Mouse (Mus musculus) embryonic facial prominence, embryonic 14.5 days (tissue): ENCODE results near the gene A830031A19Rik. TPM values are rescaled to one million over a fixed set of nuclear protein-coding genes. Genes with fewer than 3 reads are reported as not detected.

Source experiments
- ATAC-seq: fragments of 200-750 bp; cut with Nextera tagmentation; 2 replicates; pipeline ENCODE4 v1.8.0; 2017; ENCODE audit warnings: low read depth, moderate number of reproducible peaks, moderate TSS enrichment
- DNase-seq: peaks from one replicate; pipeline ENCODE4 v3.0.0-alpha.2; 2015; ENCODE audit warnings: low spot score
- H3K27ac ChIP-seq: fragments of 300-500 bp; sonication (generic); replicated peaks from 2 replicates; pipeline ENCODE4 v1.5.1; 2014; ENCODE audit warnings: low read depth, mild to moderate bottlenecking, low read length, moderate library complexity
- H3K27me3 ChIP-seq: fragments of 300-500 bp; sonication (generic); replicated peaks from 2 replicates; pipeline ENCODE4 v1.6.1; 2014; ENCODE audit warnings: low read length; ENCODE audit not compliant: control insufficient read depth, insufficient read depth
- H3K36me3 ChIP-seq: fragments of 300-500 bp; sonication (generic); 2 replicates; pipeline ENCODE4 v1.6.1; 2014; ENCODE audit warnings: low read length, mixed read lengths; ENCODE audit not compliant: control insufficient read depth, insufficient read depth
- H3K4me1 ChIP-seq: fragments of 300-500 bp; sonication (generic); 2 replicates; pipeline ENCODE4 v1.6.1; 2014; ENCODE audit warnings: antibody characterized with exemption, low read length; ENCODE audit not compliant: control insufficient read depth, insufficient read depth
- H3K4me2 ChIP-seq: fragments of 300-500 bp; sonication (generic); 2 replicates; pipeline ENCODE4 v1.6.1; 2014; ENCODE audit warnings: low read depth, mild to moderate bottlenecking, low read length, moderate library complexity, mixed read lengths
- H3K4me3 ChIP-seq: fragments of 300-500 bp; sonication (generic); 2 replicates; pipeline ENCODE4 v1.5.1; 2014; ENCODE audit warnings: low read depth, mild to moderate bottlenecking, low read length
- H3K9ac ChIP-seq: fragments of 300-500 bp; sonication (generic); 2 replicates; pipeline ENCODE4 v1.6.1; 2014; ENCODE audit warnings: low read depth, mild to moderate bottlenecking, low read length, moderate library complexity, mixed read lengths
- H3K9me3 ChIP-seq: fragments of 300-500 bp; sonication (generic); 2 replicates; pipeline ENCODE4 v1.6.1; 2016; ENCODE audit warnings: low read length; ENCODE audit not compliant: control insufficient read depth
- WGBS: fragments of 180-500 bp; shearing (Covaris S2); extraction: QIAGEN DNeasy Blood & Tissue Kit; methylation state at CpG from one replicate; pipeline ENCODE4 v1.1.7; 2014; 5-methylcytosine and 5-hydroxymethylcytosine counted together
- polyA plus RNA-seq: library from polyadenylated mRNA; unstranded; fragments of >200 nt; fragmentation: Nextera tagmentation; extraction: Ambion mirVana; gene quantifications from 2 replicates; pipeline ENCODE4 v1.2.1, GENCODE M21; 2014

Gene A830031A19Rik
- polyA plus RNA-seq, 1 experiment from 2014 or later, result not detected

- Histone ChIP-seq H3K27ac (peak overlapping the region; percentile 48), H3K4me3 (peak overlapping the region; percentile 82), H3K4me1 (peaks cover 22% of the 10 kb centered on the region), H3K9ac (peak overlapping the region; percentile 95), H3K27me3 (no peaks in the 10 kb centered on the region), H3K4me2 (peak overlapping the region; percentile 97), H3K36me3 (peaks cover 30% of the 10 kb centered on the region), H3K9me3 (no peaks in the 10 kb centered on the region)
- DNase-seq (no peak), ATAC-seq (no peak)
- 50% methylated on average over 7 of the region's 7 CpGs for WGBS
These were observed 8.6 kb upstream of the A830031A19Rik start for GRCm38 (mm10) chr11:24083423-24083822.

GRCm38 (mm10) chr11:24083076-24083405 lies 8.2 kb upstream of the A830031A19Rik start:
- WGBS, result 33% methylated on average over 1 of the region's 1 CpGs
- Histone ChIP-seq H3K4me2 (peak overlapping the region; percentile 97), H3K36me3 (peaks cover 29% of the 10 kb centered on the region), H3K4me3 (peak overlapping the region; percentile 82), H3K27ac (peak overlapping the region; percentile 48), H3K27me3 (no peaks in the 10 kb centered on the region), H3K9ac (peak overlapping the region; percentile 95), H3K4me1 (peaks cover 22% of the 10 kb centered on the region), H3K9me3 (no peaks in the 10 kb centered on the region)
- no peak for ATAC-seq
- DNase-seq, result no peak

- DNase-seq (no peak), ATAC-seq (no peak)
- WGBS, result 14% methylated on average over 11 of the region's 11 CpGs
- Histone ChIP-seq H3K9ac (peak overlapping the region; percentile 95), H3K36me3 (peaks cover 24% of the 10 kb centered on the region), H3K4me2 (peak overlapping the region; percentile 97), H3K4me1 (peaks cover 22% of the 10 kb centered on the region), H3K27me3 (no peaks in the 10 kb centered on the region), H3K9me3 (no peaks in the 10 kb centered on the region), H3K4me3 (peak overlapping the region; percentile 82), H3K27ac (peak overlapping the region; percentile 98)
These were observed 7.7 kb upstream of the A830031A19Rik start for GRCm38 (mm10) chr11:24082385-24083075.

- Histone ChIP-seq H3K9me3 (no peaks in the 10 kb centered on the region), H3K9ac (peak overlapping the region; percentile 95), H3K4me1 (peaks cover 22% of the 10 kb centered on the region), H3K27ac (peak overlapping the region; percentile 98), H3K36me3 (peaks cover 18% of the 10 kb centered on the region), H3K4me3 (peak overlapping the region; percentile 82), H3K4me2 (peak overlapping the region; percentile 97), H3K27me3 (no peaks in the 10 kb centered on the region)
- peak; percentile 8; the same call in 1 of the 2 replicates for ATAC-seq
- peak; percentile 78 for DNase-seq
- WGBS, result 0% methylated on average over 43 of the region's 43 CpGs
These were observed 7.0 kb upstream of the A830031A19Rik start for GRCm38 (mm10) chr11:24081687-24082384.

GRCm38 (mm10) chr11:24081016-24081686 lies 6.3 kb upstream of the A830031A19Rik start:
- under 1% methylated on average over 32 of the region's 35 CpGs for whole genome bisulfite sequencing
- ATAC-seq, result peak; percentile 64
- no peaks in the 10 kb centered on the region for H3K9me3 ChIP-seq
- no peaks in the 10 kb centered on the region for H3K27me3 ChIP-seq
- DNase-seq, result peak; percentile 95
- peak overlapping the region; percentile 98 for H3K27ac ChIP-seq
- H3K4me2 ChIP-seq, result peak overlapping the region; percentile 97
- peak overlapping the region; percentile 95 for H3K9ac ChIP-seq
- peaks cover 11% of the 10 kb centered on the region for H3K36me3 ChIP-seq
- peak overlapping the region; percentile 82 for H3K4me3 ChIP-seq
- H3K4me1 ChIP-seq, result peaks cover 18% of the 10 kb centered on the region

GRCm38 (mm10) chr11:24080541-24080940 lies 5.7 kb upstream of the A830031A19Rik start:
- 0% methylated on average over 25 of the region's 30 CpGs for WGBS
- H3K4me2 ChIP-seq, result peak overlapping the region; percentile 97
- DNase-seq, result peak; percentile 75
- H3K27me3 ChIP-seq, result no peaks in the 10 kb centered on the region
- peak overlapping the region; percentile 95 for H3K9ac ChIP-seq
- ATAC-seq, result peak; percentile 23
- peak overlapping the region; percentile 98 for H3K27ac ChIP-seq
- H3K4me3 ChIP-seq, result peak overlapping the region; percentile 82
- H3K36me3 ChIP-seq, result peaks cover 5% of the 10 kb centered on the region
- no peaks in the 10 kb centered on the region for H3K9me3 ChIP-seq
- peaks cover 13% of the 10 kb centered on the region for H3K4me1 ChIP-seq

- no peaks in the 10 kb centered on the region; the same call in 1 of the 2 replicates for H3K27me3 ChIP-seq
- no peak for ATAC-seq
- WGBS, result under 1% methylated on average over 43 of the region's 43 CpGs
- no peaks in the 10 kb centered on the region for H3K36me3 ChIP-seq
- H3K4me2 ChIP-seq, result peak overlapping the region; percentile 97
- no peaks in the 10 kb centered on the region for H3K9me3 ChIP-seq
- H3K9ac ChIP-seq, result peak overlapping the region; percentile 95
- H3K4me3 ChIP-seq, result peak overlapping the region; percentile 82
- peak overlapping the region; percentile 98 for H3K27ac ChIP-seq
- peak; percentile 81 for DNase-seq
- peaks cover 14% of the 10 kb centered on the region for H3K4me1 ChIP-seq
These were observed 4.8 kb upstream of the A830031A19Rik start for GRCm38 (mm10) chr11:24079392-24080391.
